Mouse (Mus musculus) common myeloid progenitor, adult 5-6 weeks (primary cell): ENCODE measurements around the gene 5430427O19Rik. TPM values are rescaled to one million over a fixed set of nuclear protein-coding genes. Genes with fewer than 3 reads are reported as not detected.

Experiments
- ATAC-seq: replicated peaks from 2 replicates; pipeline ENCODE4 v1.8.0; 2016; ENCODE audit warnings: low read depth, mild to moderate bottlenecking, moderate TSS enrichment, inconsistent platforms; ENCODE audit not compliant: poor library complexity, severe bottlenecking
- total RNA-seq: library from RNA; stranded (forward); fragments of 200-1000, 187-1606 nt; gene quantifications from 2 replicates; pipeline ENCODE4 v1.2.3, GENCODE M21; 2017

5430427O19Rik gene
- total RNA-seq: 17.2 and 19.1 TPM in 2 replicates

DNA sequence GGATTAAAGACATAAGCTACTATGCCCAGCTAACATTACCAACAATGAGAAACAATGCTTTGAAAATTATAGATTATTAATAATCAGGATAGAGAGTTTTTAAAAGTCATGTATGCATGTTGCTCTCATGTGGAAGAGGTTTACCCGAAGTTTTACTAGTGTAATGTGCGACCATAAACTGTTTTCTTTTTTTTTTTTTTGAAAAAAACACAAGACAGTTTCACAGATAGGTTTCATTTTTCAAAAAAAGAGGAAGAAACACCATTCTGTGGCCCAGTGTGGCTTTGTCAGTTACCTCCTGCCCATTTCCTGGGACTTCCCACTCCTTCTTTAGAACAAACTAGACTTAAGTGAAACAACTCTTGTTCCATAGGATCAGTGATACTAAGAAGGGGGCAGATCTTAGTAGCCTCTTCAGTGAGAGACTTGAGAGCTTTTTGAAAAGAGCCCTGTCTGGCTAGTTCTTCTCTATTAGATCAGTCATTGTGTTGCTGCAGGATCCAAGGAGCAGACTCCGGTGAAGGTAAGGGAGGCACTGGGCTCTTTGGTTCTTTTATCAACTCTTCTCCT is at the start of gene 5430427O19Rik:
TSS of gene 5430427O19Rik (plus strand) at position 441 of the 570 bp plus-strand sequence.
- peak; percentile 66 for ATAC-seq

DNA sequence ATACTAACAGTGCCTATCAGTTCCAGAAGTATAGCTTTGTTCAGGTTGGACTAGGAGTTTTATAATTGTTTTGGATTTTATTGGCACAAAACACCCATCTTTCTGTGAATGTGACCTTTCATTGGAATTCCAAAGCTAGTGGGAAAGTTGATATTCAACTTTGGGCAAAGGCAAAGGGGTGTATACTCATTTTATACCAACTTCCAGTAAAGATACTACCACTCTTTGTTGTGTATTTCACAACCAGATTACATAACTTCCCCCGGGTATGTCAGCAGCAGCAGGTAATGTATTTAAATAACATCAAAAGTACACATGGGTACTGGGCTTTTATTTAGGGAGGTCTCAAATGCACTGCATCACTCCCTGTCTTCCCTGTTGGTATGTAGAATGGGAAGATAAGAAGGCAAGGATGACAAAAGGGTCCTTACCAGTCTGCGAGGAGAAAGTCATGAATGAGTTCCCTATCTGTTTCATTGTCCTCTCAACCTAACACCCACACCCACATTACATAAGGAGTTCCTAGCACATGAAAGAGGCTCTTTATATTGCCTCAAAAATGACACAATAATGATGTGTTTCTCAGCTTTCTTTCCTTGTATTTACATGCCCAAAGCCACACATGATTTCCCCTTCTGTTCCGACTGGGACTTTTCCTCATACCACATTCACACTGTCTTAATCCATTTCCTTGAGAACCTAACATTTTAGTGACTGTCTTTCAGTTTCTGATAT is 42.3 kb upstream of the 5430427O19Rik start:
- ATAC-seq: no peak

DNA sequence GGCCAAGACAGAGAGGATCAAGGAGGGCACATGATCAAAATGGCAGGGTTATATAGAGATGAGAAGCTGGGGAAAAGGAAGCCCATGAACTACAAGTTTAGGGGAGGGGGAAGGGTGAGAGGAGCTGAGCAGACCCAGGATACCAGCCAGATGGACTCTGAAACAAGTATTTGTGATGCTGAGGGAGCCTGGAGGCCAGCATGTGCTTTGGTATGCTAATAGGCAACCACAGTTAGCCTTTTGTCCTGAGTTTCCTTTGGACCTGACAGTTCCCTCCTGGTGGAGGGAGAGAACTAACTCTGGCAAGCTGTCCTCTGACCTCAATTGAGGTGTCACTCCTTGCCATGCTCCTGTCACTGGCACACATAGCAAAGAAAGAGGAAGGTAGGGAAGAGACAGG is 41.2 kb upstream of the 5430427O19Rik start:
- no peak for ATAC-seq

DNA sequence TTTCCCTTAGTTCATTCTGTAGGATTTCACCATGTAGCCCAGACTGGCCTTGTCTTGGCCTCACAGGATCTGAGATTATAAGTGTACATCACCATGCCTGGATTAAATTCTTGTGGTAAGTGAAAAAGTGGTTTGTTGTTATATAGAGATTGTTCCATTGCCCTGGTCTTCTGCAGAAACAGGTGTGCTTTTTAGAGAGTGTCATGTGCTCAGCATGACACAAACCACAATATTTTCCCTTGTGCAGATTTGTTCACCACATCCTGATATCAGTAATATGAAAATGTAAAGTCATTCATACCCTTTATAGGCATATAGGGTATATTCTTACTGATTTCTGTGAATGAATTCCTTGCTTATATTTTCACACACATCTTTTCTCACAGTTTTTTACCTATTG is 31.0 kb upstream of the 5430427O19Rik start:
- peak; percentile 58 for ATAC-seq

DNA sequence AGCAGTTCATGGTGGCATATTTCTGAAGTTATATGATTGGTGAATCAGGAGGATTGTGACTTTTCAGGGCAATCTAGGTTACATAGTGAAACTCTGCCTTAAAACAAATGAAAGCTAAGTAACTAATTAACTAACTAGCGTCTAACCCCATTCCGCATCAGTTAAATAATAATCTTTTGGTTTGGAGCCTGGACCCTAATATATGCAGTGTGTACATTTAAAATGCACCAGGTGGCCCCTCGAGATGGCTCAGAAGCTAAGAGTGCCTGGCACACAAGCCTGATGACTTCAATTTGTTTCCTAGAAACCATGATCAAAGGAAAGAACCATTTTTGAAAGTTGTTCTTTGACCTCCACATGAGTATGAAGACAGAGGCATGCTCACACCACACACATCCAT is 14.2 kb upstream of the 5430427O19Rik start:
- no peak for ATAC-seq

DNA sequence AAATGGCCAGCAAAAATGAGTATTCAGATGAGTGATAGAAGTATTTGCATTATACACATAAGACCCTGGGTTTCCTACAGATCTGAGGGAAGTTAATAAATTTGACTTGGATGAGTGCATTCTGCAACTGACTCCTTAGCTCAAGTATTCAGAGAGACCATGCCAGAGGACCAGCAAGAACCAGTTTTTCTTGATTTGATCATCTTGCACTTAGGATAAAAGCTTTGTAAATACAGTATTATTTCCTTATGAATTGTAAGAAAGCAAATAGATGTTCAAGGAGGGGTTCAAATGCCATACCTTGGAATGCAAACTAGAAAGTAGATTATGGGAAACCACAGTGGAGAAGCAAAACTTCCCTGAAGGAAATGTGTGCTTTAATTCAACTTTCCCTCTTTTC is 13.0 kb upstream of the 5430427O19Rik start:
- no peak for ATAC-seq

DNA sequence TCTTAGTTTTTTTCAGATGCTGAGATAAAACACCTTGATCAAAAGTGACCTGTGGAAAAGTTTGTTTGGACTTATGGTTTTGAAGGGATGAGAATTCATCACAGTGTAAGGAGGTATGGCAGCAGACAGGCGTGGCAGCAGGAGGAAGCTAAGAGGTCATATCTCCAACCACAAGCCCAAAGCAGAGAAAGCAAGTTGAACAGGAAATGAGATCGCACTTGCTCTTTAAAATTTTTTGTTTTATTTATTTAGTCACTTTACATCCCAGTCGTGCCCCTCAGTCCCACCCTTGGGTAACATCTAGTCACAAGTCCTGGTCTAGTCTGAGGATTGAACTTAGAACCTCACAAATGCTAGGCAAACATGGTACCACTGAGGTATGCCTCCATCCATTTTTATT is 2.1 kb upstream of the 5430427O19Rik start:
- peak; percentile 64 for ATAC-seq

DNA sequence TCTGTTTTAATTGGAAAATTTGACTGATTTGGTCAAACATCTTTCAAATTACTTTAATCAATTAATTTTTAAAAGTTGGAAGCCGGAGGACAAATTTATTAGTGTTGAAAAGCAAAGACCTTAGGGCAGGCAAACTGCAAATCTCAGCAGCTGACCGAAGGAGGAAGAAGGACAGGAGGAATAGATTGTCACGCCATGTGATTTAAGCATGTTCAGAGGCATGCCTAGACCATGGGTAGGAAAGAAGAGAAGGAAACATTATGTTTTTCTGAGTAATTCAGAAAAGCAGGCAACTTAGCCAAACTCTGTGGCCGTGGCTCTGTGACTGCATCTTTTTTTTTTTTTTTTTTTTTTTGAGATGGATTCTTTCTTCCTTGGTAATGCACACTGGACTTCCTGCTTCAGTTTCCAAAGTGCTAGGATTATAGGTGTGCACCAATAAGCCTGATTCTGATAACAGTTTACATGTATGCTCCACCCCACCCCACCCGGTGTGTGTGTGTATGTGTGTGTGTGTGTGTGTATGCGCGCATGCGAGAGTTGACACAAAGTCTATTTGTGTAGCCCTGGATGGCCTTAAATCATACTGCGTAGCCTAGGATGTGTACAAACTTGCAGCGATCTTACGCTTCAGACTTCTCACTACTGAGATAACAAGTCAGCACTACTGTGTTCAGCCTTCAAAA is 1.4 kb downstream of the 5430427O19Rik start:
- no peak for ATAC-seq

DNA sequence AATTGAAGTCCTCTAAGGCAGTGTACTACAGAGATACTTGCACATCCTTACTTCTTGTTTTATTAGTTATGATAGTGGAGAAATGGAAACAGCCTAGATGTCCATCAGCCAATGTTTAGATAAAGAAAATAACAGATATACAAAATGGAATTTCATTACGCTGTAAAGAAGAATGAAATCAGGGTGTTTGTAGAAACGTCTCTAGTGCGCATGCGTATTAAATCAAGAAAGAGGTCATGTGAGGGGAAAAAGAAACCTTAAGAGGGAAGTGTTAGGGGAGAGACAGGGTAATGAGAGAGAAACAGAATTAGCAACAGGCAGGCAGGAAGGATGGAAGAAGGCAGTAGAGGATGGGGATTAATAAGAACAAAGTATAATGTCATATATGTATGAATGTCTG is 4.2 kb downstream of the 5430427O19Rik start:
- ATAC-seq: no peak

DNA sequence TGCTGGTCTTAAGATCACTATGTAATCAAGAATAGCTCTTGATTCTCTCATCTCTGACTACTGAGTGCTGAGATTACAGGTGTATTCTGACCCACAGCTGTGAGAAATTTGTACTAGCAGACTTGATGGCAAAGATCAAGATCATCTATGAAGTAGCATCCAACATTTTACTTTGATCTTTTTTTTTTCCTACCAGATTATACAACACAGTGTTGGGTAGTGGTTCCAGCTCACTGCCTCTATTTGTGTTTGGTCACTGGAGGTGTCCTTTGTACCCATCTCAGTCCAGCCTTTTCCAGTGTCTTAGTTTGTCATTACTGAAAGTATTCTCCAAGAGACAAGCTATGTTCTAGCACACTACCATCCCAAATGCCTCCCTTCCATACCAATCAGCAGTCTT is 5.8 kb downstream of the 5430427O19Rik start:
- ATAC-seq: no peak

DNA sequence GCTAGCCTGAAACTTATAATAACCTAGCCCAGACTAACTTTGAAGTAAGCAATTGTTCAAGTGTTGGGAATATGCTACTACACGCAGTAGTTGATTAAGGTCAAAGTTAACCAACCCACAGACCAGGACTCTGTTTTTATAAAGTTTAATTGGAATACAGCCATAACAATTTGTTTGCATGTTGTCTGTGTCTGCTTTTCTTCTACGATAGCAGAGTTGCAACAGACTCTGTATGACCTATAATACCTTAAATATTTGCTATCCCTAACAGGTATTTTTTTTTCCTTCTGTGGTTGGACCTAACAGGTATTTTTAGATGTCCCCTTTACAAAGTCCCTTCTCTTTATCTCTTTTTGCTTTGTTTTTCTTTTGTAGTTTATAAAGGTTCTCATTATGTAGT is 7.6 kb downstream of the 5430427O19Rik start:
- ATAC-seq: no peak

DNA sequence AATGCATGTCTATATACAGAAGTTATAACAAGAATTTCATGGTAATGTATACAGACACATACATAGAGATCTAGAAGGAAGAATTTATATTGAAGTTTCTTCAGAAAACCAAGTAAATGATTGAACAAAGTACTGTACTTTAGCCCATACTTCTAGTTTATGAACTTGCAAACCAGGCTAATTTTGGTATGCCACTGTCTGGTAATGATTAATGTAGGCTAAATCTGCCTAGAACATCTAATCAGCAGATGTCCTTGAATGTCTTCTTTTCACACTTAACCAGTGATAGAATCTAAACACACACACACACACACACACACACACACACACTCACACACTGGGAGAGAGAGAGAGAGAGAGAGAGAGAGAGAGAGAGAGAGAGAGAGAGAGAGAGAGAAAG is 8.1 kb downstream of the 5430427O19Rik start:
- ATAC-seq: no peak

DNA sequence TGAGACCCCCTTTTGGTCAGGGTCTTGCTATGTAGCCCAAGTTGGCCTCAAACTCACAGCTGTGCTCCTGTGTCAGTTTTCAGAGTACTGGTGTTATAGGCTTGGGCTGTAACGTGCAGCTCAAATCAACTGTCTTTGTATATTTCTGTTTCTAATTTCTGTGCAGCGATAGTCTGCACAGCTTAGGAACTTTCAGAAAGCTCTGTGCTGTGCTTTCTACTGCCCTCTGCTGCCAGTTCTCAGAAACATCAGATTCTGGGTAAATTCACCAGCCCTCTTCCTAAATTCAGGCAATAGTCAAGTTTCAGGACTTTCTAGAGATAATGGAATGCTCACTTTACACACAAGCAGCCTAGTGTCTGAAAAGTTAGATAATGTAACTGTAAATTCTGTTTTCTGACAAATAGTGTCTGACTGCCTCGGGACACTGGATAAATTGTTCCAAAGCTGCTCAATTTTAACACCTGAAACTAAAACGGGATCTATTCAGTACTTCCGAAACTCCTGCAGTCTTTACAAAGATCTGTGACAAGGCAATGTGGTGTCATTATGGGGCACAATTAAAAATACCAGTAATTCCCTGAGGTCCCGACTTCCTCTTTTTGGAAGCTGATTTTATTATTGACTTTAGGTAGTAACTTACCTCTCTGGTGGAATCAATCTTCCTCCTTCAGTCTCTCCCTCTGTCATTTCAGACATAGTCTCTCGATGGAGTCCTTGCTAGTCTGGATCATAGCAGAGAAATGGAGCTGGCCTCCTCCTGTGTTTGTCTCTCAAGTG is 9.2 kb downstream of the 5430427O19Rik start:
- peak; percentile 82 for ATAC-seq

DNA sequence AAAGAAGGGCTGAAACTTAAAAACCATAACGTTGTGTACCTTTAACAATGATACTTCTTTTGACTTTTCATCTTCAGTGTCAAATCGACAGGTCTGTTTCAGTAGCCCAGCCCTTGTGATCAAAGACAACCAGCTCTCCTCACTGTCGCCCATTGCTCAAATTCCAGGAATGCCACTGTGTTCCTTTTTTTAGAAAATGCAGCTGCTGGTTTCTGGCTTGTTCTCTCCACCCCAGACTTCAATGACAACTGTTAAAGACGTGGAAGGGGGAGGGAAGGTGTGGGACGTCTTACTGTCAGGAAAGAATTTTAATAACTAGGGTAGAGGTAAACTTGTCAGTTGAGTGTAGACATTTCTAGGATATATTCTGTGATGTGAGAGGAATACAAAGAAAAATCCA is 16.5 kb downstream of the 5430427O19Rik start:
- no peak for ATAC-seq

DNA sequence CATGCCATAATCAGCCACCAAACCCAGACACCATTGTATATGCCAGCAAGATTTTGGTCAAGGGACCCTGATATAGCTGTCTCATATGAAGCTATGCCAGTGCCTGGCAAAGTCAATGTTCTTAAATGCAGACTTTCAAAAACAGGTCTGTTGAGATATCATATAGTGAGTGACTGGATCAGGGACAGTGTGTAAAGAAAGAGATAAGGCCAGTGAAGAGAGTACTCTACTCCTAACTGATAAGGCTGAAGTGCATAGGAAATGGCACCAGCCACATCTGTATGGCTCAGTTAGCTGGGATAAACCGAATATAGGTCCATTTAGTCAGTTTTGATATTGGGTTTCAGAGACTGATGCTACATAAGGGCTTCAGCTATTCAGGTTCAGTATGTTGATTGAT is 31.0 kb downstream of the 5430427O19Rik start:
- no peak for ATAC-seq

DNA sequence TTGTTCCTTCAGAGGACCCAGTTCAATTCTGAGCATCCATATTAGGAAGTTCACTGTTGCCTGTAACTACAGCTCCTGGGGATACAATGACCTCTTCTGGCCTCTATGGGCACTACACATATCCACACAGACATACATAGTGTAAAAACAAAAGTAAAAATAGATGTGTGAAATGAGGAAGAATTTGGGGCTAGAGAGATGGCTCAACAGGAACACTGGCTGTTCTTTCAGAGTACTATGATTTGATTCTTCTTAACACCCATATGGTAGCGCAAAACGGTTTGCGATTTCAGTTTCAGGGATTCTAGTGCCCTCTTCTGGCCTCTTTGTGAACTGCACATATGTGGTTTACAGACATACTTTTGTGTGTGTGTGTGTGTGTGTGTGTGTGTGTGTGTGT is 48.9 kb downstream of the 5430427O19Rik start:
- ATAC-seq: peak; percentile 95

DNA sequence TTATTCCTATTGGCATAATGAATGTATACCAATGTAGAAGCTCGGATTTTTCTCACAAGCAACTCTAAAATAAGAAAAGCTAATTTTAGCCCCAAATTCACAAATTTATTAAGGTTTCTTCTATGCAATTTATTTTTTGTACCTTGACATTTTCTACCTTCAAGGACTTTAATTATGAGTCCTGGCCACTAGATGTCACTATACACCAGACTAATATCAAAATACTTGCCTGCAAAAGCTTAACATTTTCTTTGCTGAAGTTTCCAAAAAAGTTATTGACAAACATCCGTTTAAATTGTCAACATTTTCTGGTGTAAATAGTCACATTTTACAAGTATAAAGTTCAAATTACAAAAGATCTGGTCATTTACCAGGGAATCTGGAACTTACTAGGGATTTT is 62.8 kb downstream of the 5430427O19Rik start:
- ATAC-seq: no peak
